7 mouse cellular contexts compared by ENCODE assay signal in genomic region chr10:80797186-80798149, GRCm38 (mm10). TPM values are rescaled to one million over a fixed set of nuclear protein-coding genes. Genes with fewer than 3 reads are reported as not detected.
DNase-seq lines count a peak whose midpoint lies in the region; ATAC-seq lines count a peak whose summit lies in the region.

No protein-coding gene starts in this region.

- H3K4me1 ChIP-seq in neural tube, embryonic 11.5 days (ENCODE audit: control insufficient read depth, insufficient read depth, low read length) = peaks cover 18% of the 10 kb centered on the region
- H3K4me1 ChIP-seq in hindbrain, embryonic 14.5 days (replicated peaks; ENCODE audit: control insufficient read depth, insufficient read depth, low read length) = peaks cover 20% of the 10 kb centered on the region

- WGBS in neural tube, embryonic 11.5 days = 4% methylated on average over 46 of the region's 59 CpGs
- WGBS in hindbrain, embryonic 14.5 days = 5% methylated on average over 55 of the region's 59 CpGs
- WGBS in macrophage (ENCODE audit: missing documents) = 2% methylated on average over 59 of the region's 59 CpGs

- peaks cover 24% of the 10 kb centered on the region for H3K36me3 ChIP-seq in neural tube, embryonic 11.5 days (ENCODE audit: control insufficient read depth, insufficient read depth, low read length)
- peaks cover 63% of the 10 kb centered on the region for H3K36me3 ChIP-seq in hindbrain, embryonic 14.5 days (replicated peaks; ENCODE audit: control insufficient read depth, insufficient read depth)
- peaks cover 37% of the 10 kb centered on the region; the same call in 1 of the 2 replicates for H3K36me3 ChIP-seq in macrophage (ENCODE audit: inconsistent target)

- H3K9ac ChIP-seq in neural tube, embryonic 11.5 days (ENCODE audit: low read length) = peak overlapping the region; percentile 93
- H3K9ac ChIP-seq in hindbrain, embryonic 14.5 days = peak overlapping the region; percentile 97

- peak overlapping the region; percentile 84 for H3K4me2 ChIP-seq in neural tube, embryonic 11.5 days (ENCODE audit: low read depth)
- peak overlapping the region; percentile 98 for H3K4me2 ChIP-seq in hindbrain, embryonic 14.5 days (replicated peaks)

- H3K27me3 ChIP-seq in neural tube, embryonic 11.5 days (ENCODE audit: control insufficient read depth, insufficient read depth, low read length) = no peaks in the 10 kb centered on the region
- H3K27me3 ChIP-seq in hindbrain, embryonic 14.5 days (ENCODE audit: control insufficient read depth, insufficient read depth, low read length) = no peaks in the 10 kb centered on the region

- H3K27ac ChIP-seq in neural tube, embryonic 11.5 days (ENCODE audit: low read depth, low read length) = peak overlapping the region; percentile 95
- peak overlapping the region; percentile 98 for H3K27ac ChIP-seq in hindbrain, embryonic 14.5 days
- peak overlapping the region; percentile 91 for H3K27ac ChIP-seq in macrophage

- no peak for DNase-seq in neural tube, embryonic 11.5 days (ENCODE audit: low spot score)
- DNase-seq in neural tube, embryonic 10.5 days (ENCODE audit: extremely low spot score, low spot score) = no peak
- DNase-seq in embryo, embryonic 9.5 days (ENCODE audit: extremely low spot score) = peak; percentile 42
- DNase-seq in hindbrain, embryonic 14.5 days (ENCODE audit: low spot score) = no peak
- no peak for DNase-seq in urinary bladder, postnatal 25 days (ENCODE audit: low spot score)
- no peak for DNase-seq in frontal cortex, postnatal 14 days (ENCODE audit: low spot score in 2 of 2)

- peaks cover 65% of the 10 kb centered on the region for H3K79me2 ChIP-seq in macrophage (ENCODE audit: inconsistent target)

- H3K9me3 ChIP-seq in neural tube, embryonic 11.5 days (ENCODE audit: control insufficient read depth, low read length) = no peaks in the 10 kb centered on the region
- H3K9me3 ChIP-seq in hindbrain, embryonic 14.5 days (ENCODE audit: control insufficient read depth, low read length) = no peaks in the 10 kb centered on the region

- peak; percentile 75 for ATAC-seq in neural tube, embryonic 11.5 days (ENCODE audit: insufficient read depth, low FRiP score, low TSS enrichment)
- ATAC-seq in hindbrain, embryonic 14.5 days (ENCODE audit: low FRiP score) = peak; percentile 71

- H3K4me3 ChIP-seq in neural tube, embryonic 11.5 days (ENCODE audit: low read depth, low read length) = peak overlapping the region; percentile 92
- peak overlapping the region; percentile 96 for H3K4me3 ChIP-seq in hindbrain, embryonic 14.5 days (replicated peaks; ENCODE audit: low read length)
- peak overlapping the region; percentile 97 for H3K4me3 ChIP-seq in macrophage (ENCODE audit: inconsistent target)

RNA-seq across cellular contexts. Expression of gene Sf3a2, which starts 0.5 kb away (rescaled TPM):
- polyA plus RNA-seq in neural tube, embryonic 11.5 days (2014; fragmentation: Nextera tagmentation; extraction: Ambion mirVana) = 96.6 and 101 TPM in 2 replicates
- polyA plus RNA-seq in hindbrain, embryonic 14.5 days (2014; fragmentation: Nextera tagmentation; extraction: Ambion mirVana) = 55.6 and 62.9 TPM in 2 replicates
- 10 to 100 TPM; 16.2 to 58.3 (median 28.0) TPM for total RNA-seq in macrophage (2018; cell fraction: chromatin; rRNA removed)
- 10 to 100 TPM; 31.9 to 49.2 (median 40.5) TPM for total RNA-seq in macrophage (2018; cell fraction: cytosol; rRNA removed)
- total RNA-seq in macrophage (2018; cell fraction: nucleus; rRNA removed) = 10 to 100 TPM; 19.9 to 37.9 (median 26.5) TPM
- 30.3 to 61.7 TPM (median 44.0 TPM) in 3 replicates for polyA plus RNA-seq in macrophage (2018)

RNA-seq across cellular contexts. Expression of gene Plekhj1, which starts 1.0 kb away (rescaled TPM):
- polyA plus RNA-seq in neural tube, embryonic 11.5 days (2014; fragmentation: Nextera tagmentation; extraction: Ambion mirVana) = 150 and 153 TPM in 2 replicates
- 117 and 123 TPM in 2 replicates for polyA plus RNA-seq in hindbrain, embryonic 14.5 days (2014; fragmentation: Nextera tagmentation; extraction: Ambion mirVana)
- total RNA-seq in macrophage (2018; cell fraction: chromatin; rRNA removed) = 100 to 1,000 TPM in 19 of 26 experiments, 10 to 100 TPM in 7; 70.0 to 287 (median 127) TPM
- 10 to 100 TPM; 43.9 to 86.7 (median 64.5) TPM for total RNA-seq in macrophage (2018; cell fraction: cytosol; rRNA removed)
- total RNA-seq in macrophage (2018; cell fraction: nucleus; rRNA removed) = 100 to 1,000 TPM in 18 of 26 experiments, 10 to 100 TPM in 8; 82.6 to 189 (median 108) TPM
- 24.5 to 68.8 TPM (median 64.2 TPM) in 3 replicates for polyA plus RNA-seq in macrophage (2018)

RNA-seq across cellular contexts. Expression of gene Amh, which starts 7.6 kb away (rescaled TPM):
- not detected in 2 replicates for polyA plus RNA-seq in neural tube, embryonic 11.5 days (2014; fragmentation: Nextera tagmentation; extraction: Ambion mirVana)
- polyA plus RNA-seq in hindbrain, embryonic 14.5 days (2014; fragmentation: Nextera tagmentation; extraction: Ambion mirVana) = 0.16 TPM in 1 of 2 replicates, not detected in the other
- total RNA-seq in macrophage (2018; cell fraction: chromatin; rRNA removed) = 1 to 10 TPM in 14 of 26 experiments, under 1 TPM in 11, not detected in 1; 0.54 to 2.5 (median 1.2) TPM
- total RNA-seq in macrophage (2018; cell fraction: cytosol; rRNA removed) = under 1 TPM in 7 of 26 experiments, not detected in 19; 0.05 to 0.15 (median 0.10) TPM
- 1 to 10 TPM in 5 of 26 experiments, under 1 TPM in 19, not detected in 2; 0.35 to 1.8 (median 0.64) TPM for total RNA-seq in macrophage (2018; cell fraction: nucleus; rRNA removed)
- polyA plus RNA-seq in macrophage (2018) = 0.15 TPM in 1 of 3 replicates, not detected in the others

RNA-seq across cellular contexts. Expression of gene Jsrp1, which starts 15.8 kb away (rescaled TPM):
- polyA plus RNA-seq in neural tube, embryonic 11.5 days (2014; fragmentation: Nextera tagmentation; extraction: Ambion mirVana) = 1.6 and 1.9 TPM in 2 replicates
- 0.37 and 0.96 TPM in 2 replicates for polyA plus RNA-seq in hindbrain, embryonic 14.5 days (2014; fragmentation: Nextera tagmentation; extraction: Ambion mirVana)
- 1 to 10 TPM in 1 of 26 experiments, not detected in 25; 3.4 TPM for total RNA-seq in macrophage (2018; cell fraction: chromatin; rRNA removed)
- under 1 TPM in 7 of 26 experiments, not detected in 19; 0.17 to 0.61 (median 0.19) TPM for total RNA-seq in macrophage (2018; cell fraction: cytosol; rRNA removed)
- total RNA-seq in macrophage (2018; cell fraction: nucleus; rRNA removed) = 1 to 10 TPM in 1 of 26 experiments, under 1 TPM in 1, not detected in 24; 0.72 to 1.2 TPM
- polyA plus RNA-seq in macrophage (2018) = not detected in 3 replicates

RNA-seq across cellular contexts. Expression of gene Oaz1, which starts 29.0 kb away (rescaled TPM):
- 1,810 and 1,847 TPM in 2 replicates for polyA plus RNA-seq in neural tube, embryonic 11.5 days (2014; fragmentation: Nextera tagmentation; extraction: Ambion mirVana)
- 1,195 and 1,204 TPM in 2 replicates for polyA plus RNA-seq in hindbrain, embryonic 14.5 days (2014; fragmentation: Nextera tagmentation; extraction: Ambion mirVana)
- 100 to 1,000 TPM in 5 of 26 experiments, 10 to 100 TPM in 21; 55.5 to 130 (median 89.1) TPM for total RNA-seq in macrophage (2018; cell fraction: chromatin; rRNA removed)
- total RNA-seq in macrophage (2018; cell fraction: cytosol; rRNA removed) = 100 to 1,000 TPM; 360 to 577 (median 437) TPM
- total RNA-seq in macrophage (2018; cell fraction: nucleus; rRNA removed) = 100 to 1,000 TPM in 24 of 26 experiments, 10 to 100 TPM in 2; 94.0 to 194 (median 134) TPM
- 170 to 604 TPM (median 522 TPM) in 3 replicates for polyA plus RNA-seq in macrophage (2018)
